Mouse (Mus musculus): ENCODE results near the gene Psg16. TPM values are rescaled to one million over a fixed set of nuclear protein-coding genes. Genes with fewer than 3 reads are reported as not detected.

Psg16 gene
- total and polyA plus RNA-seq, 3 experiments, result 0.27 TPM; not detected in 2

GRCm38 (mm10) chr7:17058816-17059462, 14.9 kb upstream of the Psg16 start:
- dilution Hi-C loops (cut with MboI; ENCODE audit: extremely low pct_ligation_motif_present, extremely low pct_unique_long_range_greater_than_20kb, low sequenced_read_pairs) (no loop called here), in situ Hi-C loops (cut with MboI; ENCODE audit: low pct_ligation_motif_present, low pct_unique_long_range_greater_than_20kb, low sequenced_read_pairs) (no loop called here)
- Histone ChIP-seq H3K27ac (ENCODE audit: insufficient read depth, low read depth) (peak overlapping the region; percentile 88), H3K36me3 (replicated peaks in 1 of 2; ENCODE audit: control insufficient read depth in 1 of 2, insufficient read depth in 1 of 2, low read length in 1 of 2) (no peaks in the 10 kb centered on the region), H3K9me3 (replicated peaks; ENCODE audit: low read length) (peaks cover 3% of the 10 kb centered on the region), H3K27me3 (replicated peaks) (no peaks in the 10 kb centered on the region), H3K4me3 (replicated peaks in 1 of 3; ENCODE audit: low read depth in 2 of 3, low read length in 2 of 3, poor library complexity in 1 of 3) (peak overlapping the region in 1 of 3 experiments; percentile 38), H3K4me1 (ENCODE audit: control insufficient read depth in 1 of 2, insufficient read depth in 2 of 2) (peaks cover 14 to 43% of the 10 kb centered on the region in 2 experiments), H3K79me2 (replicated peaks; ENCODE audit: control insufficient read depth, extremely low read depth, insufficient read depth, poor library complexity, severe bottlenecking) (no peaks in the 10 kb centered on the region), H3K9ac (ENCODE audit: insufficient read depth, low read depth) (peak overlapping the region; percentile 24), H3K4me2 (ENCODE audit: insufficient read depth, low read depth, poor library complexity, severe bottlenecking) (peak overlapping the region; percentile 58)
- peak; percentile 81 for DNase-seq (ENCODE audit: extremely low read depth)
- TF ChIP-seq ZKSCAN1 (IDR thresholded peaks at IDR 0.05; ENCODE audit: borderline replicate concordance, low read depth, low read length), result no peak
- peak; percentile 64; the same call in 1 of the 2 replicates for TF ChIP-seq IRF4 (IDR thresholded peaks at IDR 0.05; ENCODE audit: low read depth, low read length)
- peak; percentile 64 for TF ChIP-seq MEF2A (IDR thresholded peaks at IDR 0.05; ENCODE audit: borderline replicate concordance, low read depth, low read length)
- no peak; the same call in 1 of the 2 replicates for TF ChIP-seq ELF1 (IDR thresholded peaks at IDR 0.05; ENCODE audit: low read depth, low read length)
- TF ChIP-seq SMC3 (IDR thresholded peaks at IDR 0.05; ENCODE audit: low read depth, low read length), result no peak
- TF ChIP-seq MXI1 (IDR thresholded peaks at IDR 0.05; ENCODE audit: low read depth, low read length), result no peak
- TF ChIP-seq HCFC1 (IDR thresholded peaks at IDR 0.05; ENCODE audit: low read depth, low read length), result no peak
- TF ChIP-seq POLR2A (IDR thresholded peaks at IDR 0.05; ENCODE audit: low read depth, low read length), result no peak
- 0 out of 2 replicates have a peak, but pooled peaks have one; percentile 23 for TF ChIP-seq MAFK (IDR thresholded peaks at IDR 0.05; ENCODE audit: insufficient replicate concordance, low read length)
- TF ChIP-seq RCOR1 (conservative IDR thresholded peaks at IDR 0.05; ENCODE audit: low read depth, low read length), result no peak
- TF ChIP-seq CHD1 (IDR thresholded peaks at IDR 0.05; ENCODE audit: low read depth, low read length), result no peak
- no peak for TF ChIP-seq NRF1 (IDR thresholded peaks at IDR 0.05; ENCODE audit: low read depth, low read length)
- no peak for TF ChIP-seq ZNF384 (IDR thresholded peaks at IDR 0.05; ENCODE audit: low read depth, low read length)
- TF ChIP-seq TCF12 (IDR thresholded peaks at IDR 0.05; ENCODE audit: low read depth, low read length), result peak; percentile 64; the same call in 1 of the 2 replicates
- TF ChIP-seq MYC (IDR thresholded peaks at IDR 0.05; ENCODE audit: low read depth, low read length), result peak; percentile 74
- TF ChIP-seq E2F4 (IDR thresholded peaks at IDR 0.05; ENCODE audit: insufficient replicate concordance, low read depth, low read length), result no peak
- TF ChIP-seq KAT2A (IDR thresholded peaks at IDR 0.05; ENCODE audit: insufficient replicate concordance, low read length), result no peak
- no peak for TF ChIP-seq POLR2AphosphoS2 (IDR thresholded peaks at IDR 0.05; ENCODE audit: low read depth, low read length)
- TF ChIP-seq MAZ (IDR thresholded peaks at IDR 0.05; ENCODE audit: low read depth, low read length), result no peak
- no peak for TF ChIP-seq RAD21 (IDR thresholded peaks at IDR 0.05; ENCODE audit: low read depth, low read length)
- TF ChIP-seq USF1 (IDR thresholded peaks at IDR 0.05; ENCODE audit: low read depth, low read length), result no peak
- TF ChIP-seq ZC3H11A (IDR thresholded peaks at IDR 0.05; ENCODE audit: low read depth, low read length), result no peak
- peak; percentile 41; the same call in 1 of the 2 replicates for TF ChIP-seq JUND (conservative IDR thresholded peaks at IDR 0.05; ENCODE audit: low read depth, low read length)
- no peak for TF ChIP-seq PAX5 (IDR thresholded peaks at IDR 0.05; ENCODE audit: low read length)
- TF ChIP-seq UBTF (IDR thresholded peaks at IDR 0.05; ENCODE audit: low read depth, low read length), result no peak
- peak; percentile 99 for TF ChIP-seq BHLHE40 (IDR thresholded peaks at IDR 0.05; ENCODE audit: low read depth, low read length)
- TF ChIP-seq JUN (IDR thresholded peaks at IDR 0.05; ENCODE audit: insufficient read depth, low read depth, low read length), result peak; percentile 43
- no peak for TF ChIP-seq NELFE (IDR thresholded peaks at IDR 0.05; ENCODE audit: low read depth, low read length)
- no peak for TF ChIP-seq CTCF (conservative IDR thresholded peaks at IDR 0.05 in 1 of 2, IDR thresholded peaks at IDR 0.05 in 1 of 2; ENCODE audit: low read depth in 2 of 2, low read length in 2 of 2)
- TF ChIP-seq MAX (IDR thresholded peaks at IDR 0.05; ENCODE audit: low read length), result peak; percentile 73
- TF ChIP-seq EP300 (IDR thresholded peaks at IDR 0.05; ENCODE audit: low read length), result peak; percentile 80
- TF ChIP-seq CHD2 (IDR thresholded peaks at IDR 0.05; ENCODE audit: low read length), result no peak
- TF ChIP-seq GABPA (IDR thresholded peaks at IDR 0.05; ENCODE audit: insufficient replicate concordance, low read depth, low read length), result no peak
- no peak for TF ChIP-seq USF2 (conservative IDR thresholded peaks at IDR 0.05; ENCODE audit: low read depth, low read length)
- TF ChIP-seq ETS1 (conservative IDR thresholded peaks at IDR 0.05; ENCODE audit: low read depth, low read length), result peak; percentile 72
- no peak for TF ChIP-seq ZMIZ1 (IDR thresholded peaks at IDR 0.05; ENCODE audit: low read depth, low read length)
- TF ChIP-seq TBP (conservative IDR thresholded peaks at IDR 0.05; ENCODE audit: low read depth, low read length), result no peak
- no peak for TF ChIP-seq SIN3A (IDR thresholded peaks at IDR 0.05; ENCODE audit: low read length)
